Mouse (Mus musculus) limb, embryonic 12.5 days (tissue): Measurements from ENCODE around the gene Btbd8. TPM values are rescaled to one million over a fixed set of nuclear protein-coding genes. Genes with fewer than 3 reads are reported as not detected.

Source experiments
- polyA plus RNA-seq: library from polyadenylated mRNA; unstranded; fragments of >200 nt; fragmentation: Nextera tagmentation; extraction: Ambion mirVana; gene quantifications from 2 replicates; pipeline ENCODE4 v1.2.1, GENCODE M21; 2016

Btbd8 gene
- polyA plus RNA-seq, 1 experiment from 2014 or later, result 6.7 TPM

Other genes with a start within 250 kb of the Btbd8 start
- gene Tgfbr3, start 148.4 kb upstream of the Btbd8 start, polyA plus RNA-seq, result 17.5 and 20.3 TPM in 2 replicates
- 2.7 and 3.1 TPM in 2 replicates for gene Brdt, start 106.8 kb upstream of the Btbd8 start, polyA plus RNA-seq
- 1.1 and 1.3 TPM in 2 replicates for gene Ephx4, start 35.3 kb upstream of the Btbd8 start, polyA plus RNA-seq
- gene Lpcat2b, start 6.4 kb upstream of the Btbd8 start, polyA plus RNA-seq, result not detected in 2 replicates
- 0.93 and 0.99 TPM in 2 replicates for gene Gm42669, start 69.6 kb downstream of the Btbd8 start, polyA plus RNA-seq
- gene 1700028K03Rik, start 96.7 kb downstream of the Btbd8 start, polyA plus RNA-seq, result 0.13 and 0.14 TPM in 2 replicates
- 19.8 and 22.7 TPM in 2 replicates for gene Rpap2, start 159.4 kb downstream of the Btbd8 start, polyA plus RNA-seq
- 50.2 and 52.9 TPM in 2 replicates for gene Glmn, start 159.9 kb downstream of the Btbd8 start, polyA plus RNA-seq